Mouse (Mus musculus) lung, embryonic 14.5 days (tissue): ENCODE results near the gene Wdr61. TPM values are rescaled to one million over a fixed set of nuclear protein-coding genes. Genes with fewer than 3 reads are reported as not detected.
"Not testable (repeated sequence)": the region's sequence is repeated elsewhere in the genome, so short reads cannot be mapped to it uniquely, and the experiment has no call there.

Experiments
- ATAC-seq: fragments of 200-750 bp; cut with Nextera tagmentation; 2 replicates; pipeline ENCODE4 v1.8.0; 2017; ENCODE audit warnings: mild to moderate bottlenecking, moderate TSS enrichment, moderate library complexity; ENCODE audit not compliant: insufficient read depth
- DNase-seq: peaks from one replicate; pipeline ENCODE4 v3.0.0-alpha.2; 2015
- H3K27ac ChIP-seq: fragments of 300-500 bp; sonication (generic); 2 replicates; pipeline ENCODE4 v1.5.1; 2014; ENCODE audit warnings: low read depth, mild to moderate bottlenecking, moderate library complexity
- H3K27me3 ChIP-seq: fragments of 300-500 bp; sonication (generic); 2 replicates; pipeline ENCODE4 v1.6.1; 2014; ENCODE audit warnings: low read length, control low read depth; ENCODE audit not compliant: insufficient read depth
- H3K36me3 ChIP-seq: fragments of 300-500 bp; sonication (generic); 2 replicates; pipeline ENCODE4 v1.6.1; 2014; ENCODE audit warnings: control low read depth; ENCODE audit not compliant: insufficient read depth
- H3K4me1 ChIP-seq: fragments of 300-500 bp; sonication (generic); 2 replicates; pipeline ENCODE4 v1.6.1; 2014; ENCODE audit warnings: antibody characterized with exemption, control low read depth; ENCODE audit not compliant: insufficient read depth
- H3K4me2 ChIP-seq: fragments of 300-500 bp; sonication (generic); 2 replicates; pipeline ENCODE4 v1.6.1; 2014; ENCODE audit warnings: mild to moderate bottlenecking
- H3K4me3 ChIP-seq: fragments of 300-500 bp; sonication (generic); 2 replicates; pipeline ENCODE4 v1.5.1; 2014; ENCODE audit warnings: low read depth, low read length
- H3K9ac ChIP-seq: fragments of 300-500 bp; sonication (generic); 2 replicates; pipeline ENCODE4 v1.6.1; 2014
- H3K9me3 ChIP-seq: fragments of 300-500 bp; sonication (generic); 2 replicates; pipeline ENCODE4 v1.6.1; 2016; ENCODE audit warnings: low read depth, low read length, control low read depth
- CTCF ChIP-seq: IDR thresholded peaks from 2 replicates; pipeline ENCODE4 v1.5.1; 2016; ENCODE audit warnings: antibody characterized with exemption, low read depth
- WGBS: fragments of 180-500 bp; shearing (Covaris S2); extraction: QIAGEN DNeasy Blood & Tissue Kit; methylation state at CpG from one replicate; pipeline ENCODE4 v1.1.7; 2014; 5-methylcytosine and 5-hydroxymethylcytosine counted together
- polyA plus RNA-seq: library from polyadenylated mRNA; unstranded; fragments of >200 nt; fragmentation: Nextera tagmentation; extraction: Ambion mirVana; gene quantifications from 2 replicates; pipeline ENCODE4 v1.2.1, GENCODE M21; 2014

Wdr61 gene
- polyA plus RNA-seq, 1 experiment from 2014 or later: 148 TPM

DNA sequence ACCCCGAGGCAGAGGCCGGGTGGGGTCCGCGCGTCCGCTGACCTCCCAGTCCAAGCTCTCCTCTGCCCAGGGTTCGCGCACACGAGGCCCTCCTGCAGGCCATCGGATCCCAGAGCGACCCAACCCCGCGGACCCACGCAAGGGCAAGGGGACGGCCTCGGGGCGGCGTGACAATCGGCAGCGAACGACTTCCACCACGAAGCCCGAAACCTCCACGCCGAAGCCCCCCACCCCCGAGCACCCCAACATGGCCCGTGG is 35.3 kb downstream of the Wdr61 start:
- peak; percentile 74 for ATAC-seq
- H3K4me2 ChIP-seq: peak overlapping the region; percentile 93
- H3K4me1 ChIP-seq: peaks cover 11% of the 10 kb centered on the region; the same call in 1 of the 2 replicates
- DNase-seq: no peak
- H3K36me3 ChIP-seq: no peaks in the 10 kb centered on the region
- H3K27me3 ChIP-seq: peaks cover 16% of the 10 kb centered on the region
- no peaks in the 10 kb centered on the region for H3K9me3 ChIP-seq
- peak overlapping the region; percentile 75 for H3K9ac ChIP-seq
- H3K4me3 ChIP-seq: peak overlapping the region; percentile 71
- H3K27ac ChIP-seq: no peak overlapping the region
- TF ChIP-seq CTCF: peak; percentile 6; the same call in 1 of the 2 replicates
- WGBS: 6% methylated on average over 27 of the region's 27 CpGs

DNA sequence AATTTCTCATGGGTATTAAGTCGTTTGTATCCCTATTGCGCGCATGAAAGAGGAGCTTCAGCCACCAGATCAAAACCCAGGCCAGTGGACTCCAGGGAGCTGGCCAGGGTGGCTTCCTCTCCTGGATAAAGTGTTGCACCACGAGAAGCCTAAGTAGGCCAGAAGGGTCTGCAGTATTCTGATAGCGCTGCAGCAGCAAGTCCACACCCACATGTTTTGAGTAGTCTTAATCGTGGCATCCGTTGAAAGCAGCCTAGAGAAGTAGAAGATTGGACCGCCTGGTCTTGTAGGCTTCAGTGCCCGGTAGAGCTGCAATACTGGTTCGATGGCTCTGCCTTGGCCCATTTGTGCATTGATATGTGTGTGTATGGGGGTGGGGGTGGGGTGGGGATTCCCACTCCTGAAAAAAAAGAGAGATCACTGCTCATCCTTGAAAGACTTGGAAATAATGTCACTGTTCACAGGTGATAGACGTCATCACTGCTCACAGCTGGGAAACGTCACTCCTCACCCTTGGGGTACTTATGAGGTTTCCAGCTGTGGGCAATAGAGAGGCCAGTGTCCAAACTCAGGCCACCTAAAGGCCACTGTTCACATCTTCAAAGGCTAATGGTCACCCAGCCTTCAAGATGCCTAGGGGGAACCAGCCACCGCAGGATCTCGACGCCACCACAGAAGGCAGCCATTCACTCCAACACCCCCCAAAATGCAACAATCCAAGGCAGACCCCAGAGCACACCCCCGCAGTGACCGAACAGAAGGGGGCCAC is 35.8 kb downstream of the Wdr61 start, which contains the start of gene Dnaja4:
Gene Dnaja4, plus strand, starts transcription at position 556 of the 769 bp plus-strand sequence.
- WGBS: 54% methylated on average over 17 of the region's 17 CpGs
- TF ChIP-seq CTCF: no peak
- H3K4me2 ChIP-seq: peak within 1 kb of the TSS; percentile 93
- peak within 1 kb of the TSS; percentile 71 for H3K4me3 ChIP-seq
- H3K4me1 ChIP-seq: peaks cover 11% of the 10 kb centered on the region; the same call in 1 of the 2 replicates
- peak within 1 kb of the TSS; percentile 75 for H3K9ac ChIP-seq
- H3K9me3 ChIP-seq: no peaks in the 10 kb centered on the region
- peaks cover 16% of the 10 kb centered on the region for H3K27me3 ChIP-seq
- H3K27ac ChIP-seq: no peak within 1 kb of the TSS
- DNase-seq (peak; percentile 31), ATAC-seq (peak; percentile 42)
- H3K36me3 ChIP-seq: no peaks in the 10 kb centered on the region

DNA sequence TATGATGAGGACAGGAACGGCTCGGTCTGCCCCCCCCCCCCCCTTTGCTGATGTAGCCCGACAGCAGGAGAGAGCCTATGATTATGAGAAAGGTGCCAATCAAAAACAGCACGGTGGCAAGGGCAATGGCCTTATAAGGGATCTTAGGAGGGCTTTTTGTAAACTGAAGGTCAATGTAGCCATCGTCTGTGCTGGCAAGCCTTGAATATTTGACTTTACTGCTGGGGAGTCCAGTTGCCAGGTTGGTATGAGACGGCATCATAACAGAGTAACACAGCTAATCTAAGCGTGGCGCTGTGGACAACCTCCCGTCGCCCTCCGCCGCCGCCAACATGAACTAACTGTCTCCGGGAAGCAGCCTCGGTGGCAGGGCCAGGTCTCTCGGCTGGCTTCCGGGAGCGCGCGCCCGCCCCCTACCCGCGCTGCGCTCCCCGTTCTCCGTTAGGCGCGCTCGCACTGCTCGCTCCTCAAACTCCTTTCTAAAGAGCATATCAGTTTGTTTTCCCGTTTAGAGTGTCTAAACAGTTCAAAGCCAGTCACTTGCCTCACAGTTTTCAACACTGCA is 43.0 kb downstream of the Wdr61 start:
- WGBS: 5% methylated on average over 31 of the region's 31 CpGs
- peak; percentile 57 for DNase-seq
- Histone ChIP-seq H3K4me2 (peak overlapping the region; percentile 62), H3K9ac (peak overlapping the region; percentile 32; the same call in 1 of the 2 replicates), H3K4me3 (peak overlapping the region; percentile 23)
- H3K27me3 ChIP-seq, H3K4me1 ChIP-seq, H3K36me3 ChIP-seq, H3K27ac ChIP-seq, H3K9me3 ChIP-seq: not testable (repeated sequence)
- peak; percentile 44; the same call in 1 of the 2 replicates for ATAC-seq

DNA sequence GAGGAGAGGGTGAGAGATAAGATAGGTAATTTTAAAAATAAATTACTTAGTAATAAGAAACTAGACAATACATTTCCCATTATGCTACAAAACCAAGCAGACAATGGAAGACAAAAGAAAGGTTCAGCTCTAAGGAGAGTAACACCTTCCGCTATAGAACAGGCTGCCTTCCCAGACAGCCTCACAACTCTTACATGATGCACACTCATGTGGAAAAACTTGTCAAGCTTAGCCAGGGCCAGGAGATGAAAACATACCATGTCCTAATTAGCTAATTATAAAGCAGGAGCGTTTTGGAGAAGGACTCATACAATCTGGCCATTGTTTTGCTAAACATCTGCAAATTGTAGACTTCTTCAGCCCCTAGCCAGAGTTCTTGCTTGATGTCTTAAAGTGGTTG is 43.6 kb downstream of the Wdr61 start:
- ATAC-seq, H3K4me2 ChIP-seq: not testable (repeated sequence)

DNA sequence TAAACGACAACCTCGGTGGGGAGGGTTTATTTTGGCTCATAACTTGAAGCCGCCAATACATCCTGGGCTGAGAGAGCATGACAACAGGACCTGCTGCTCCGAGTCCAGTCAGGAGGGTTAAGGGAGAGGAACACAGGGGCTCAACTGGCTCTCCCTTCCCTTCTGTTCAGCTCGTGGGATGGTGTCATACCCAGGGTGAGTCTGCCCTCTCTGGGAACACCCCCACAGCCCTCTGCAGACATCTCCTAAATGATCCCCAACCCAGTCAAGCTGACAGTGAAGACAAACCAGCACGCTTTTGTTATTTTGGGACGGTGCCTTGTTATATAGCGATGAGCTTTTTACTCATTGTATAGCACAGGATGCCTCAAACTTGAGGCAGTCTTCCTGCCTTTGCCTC is 44.9 kb downstream of the Wdr61 start:
- Histone ChIP-seq H3K27ac (no peak overlapping the region), H3K9me3 (no peaks in the 10 kb centered on the region), H3K4me3 (no peak overlapping the region), H3K36me3 (no peaks in the 10 kb centered on the region), H3K4me1 (no peaks in the 10 kb centered on the region), H3K4me2 (no peak overlapping the region), H3K9ac (no peak overlapping the region), H3K27me3 (no peaks in the 10 kb centered on the region)
- no peak for TF ChIP-seq CTCF
- ATAC-seq (no peak), DNase-seq (no peak)
- WGBS: 70% methylated on average over 8 of the region's 8 CpGs

More for the DNA sequence above, 43.6 kb downstream of the Wdr61 start:
- H3K27ac ChIP-seq, H3K4me3 ChIP-seq, DNase-seq, H3K36me3 ChIP-seq, H3K27me3 ChIP-seq, H3K9me3 ChIP-seq, H3K4me1 ChIP-seq, H3K9ac ChIP-seq: not testable (repeated sequence)
- WGBS: 78% methylated on average over 2 of the region's 2 CpGs

DNA sequence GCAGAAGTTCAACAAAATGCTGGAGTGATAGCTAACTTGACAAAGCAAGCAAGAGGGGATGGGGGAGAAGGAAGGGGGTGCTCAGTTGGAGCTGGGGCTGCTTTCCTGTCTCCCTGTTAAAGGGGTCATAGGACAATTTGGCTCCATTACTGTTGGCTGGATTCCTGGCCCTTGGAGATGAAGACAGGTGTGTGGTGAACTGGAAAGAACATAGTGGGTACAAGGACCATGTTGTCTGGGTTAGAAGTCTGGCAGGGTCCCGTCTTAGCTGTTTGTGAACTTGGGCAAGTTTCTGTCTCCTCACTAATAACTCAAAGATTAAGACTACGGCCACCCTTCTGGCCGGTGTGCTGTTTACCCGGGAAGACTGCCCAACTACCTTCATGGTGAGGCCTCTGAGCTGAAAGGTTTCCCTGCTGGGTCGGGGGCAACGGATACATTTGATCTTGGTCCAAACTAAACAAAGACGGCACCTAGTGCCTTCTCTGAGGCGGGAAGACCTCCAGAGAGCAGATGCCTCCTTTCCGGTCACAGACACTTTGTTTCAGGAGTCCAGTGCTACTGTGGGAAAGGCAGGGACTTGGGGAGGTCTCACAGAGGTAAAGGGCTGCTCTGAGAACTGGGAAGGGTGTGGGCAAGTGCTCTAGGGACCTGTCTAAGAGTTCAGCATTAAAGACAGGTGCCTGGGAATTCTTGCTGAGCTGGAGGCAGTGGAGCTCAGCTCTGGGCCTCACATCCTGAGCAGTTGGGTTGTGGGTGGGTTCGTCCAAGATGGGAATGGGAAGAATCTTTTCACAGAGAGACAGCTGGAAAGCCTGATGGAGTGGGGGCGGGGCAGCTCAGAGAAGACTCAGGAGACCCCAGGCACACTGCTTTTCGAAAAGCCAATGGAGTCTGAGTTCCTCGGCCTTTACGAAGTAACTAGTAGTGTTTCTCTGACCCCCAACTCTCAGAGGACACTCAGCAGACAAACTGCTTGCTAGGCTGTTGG is 46.8 kb downstream of the Wdr61 start:
- 45% methylated on average over 14 of the region's 14 CpGs for WGBS
- H3K4me1 ChIP-seq: no peaks in the 10 kb centered on the region

More for the DNA sequence above, 46.8 kb downstream of the Wdr61 start:
- no peaks in the 10 kb centered on the region for H3K27me3 ChIP-seq
- DNase-seq: no peak
- no peak overlapping the region for H3K4me2 ChIP-seq
- H3K36me3 ChIP-seq: no peaks in the 10 kb centered on the region
- H3K4me3 ChIP-seq: no peak overlapping the region
- H3K9ac ChIP-seq: no peak overlapping the region
- no peak overlapping the region for H3K27ac ChIP-seq
- no peak for TF ChIP-seq CTCF
- no peaks in the 10 kb centered on the region for H3K9me3 ChIP-seq
- no peak for ATAC-seq
